Mouse (Mus musculus) layer of hippocampus, adult 8-10 months (tissue): Measurements from ENCODE around the gene Zeb2. TPM values are rescaled to one million over a fixed set of nuclear protein-coding genes. Genes with fewer than 3 reads are reported as not detected.

ENCODE experiments used
- DNase-seq, 2 experiments: peaks; one replicate each; pipeline ENCODE4 v3.0.0; 2022; ENCODE audit warnings: low spot score in 2 of 2
- total RNA-seq, 4 experiments: library from RNA; stranded (reverse); gene quantifications; 2 replicates each; pipeline ENCODE4 v1.2.4; 2022

Gene Zeb2
- total RNA-seq, 4 experiments from 2014 or later: 346 to 374 (median 360) TPM

GRCm38 (mm10) chr2:45012676-45013075 is 104.5 kb downstream of the Zeb2 start:
- DNase-seq: no peak

DNA sequence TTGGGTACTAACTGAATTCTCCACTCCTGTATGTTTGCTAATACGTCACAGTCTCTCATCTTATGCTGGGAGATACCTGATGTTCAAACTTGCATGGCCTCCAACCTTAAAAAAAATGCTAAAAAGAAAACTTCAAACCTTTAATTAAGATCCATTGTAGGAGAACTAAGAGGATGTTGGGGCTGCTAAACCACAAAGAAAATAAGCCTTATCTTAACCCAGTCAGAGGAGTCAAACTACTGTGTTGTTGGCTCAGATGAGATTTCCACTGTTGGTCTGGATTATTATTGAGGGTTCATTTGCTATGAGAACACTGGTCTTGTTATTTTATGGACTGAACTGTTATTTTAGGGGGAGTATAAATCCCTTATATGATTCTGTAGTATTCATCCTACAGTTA is 106.5 kb downstream of the Zeb2 start:
- no peak for DNase-seq

DNA sequence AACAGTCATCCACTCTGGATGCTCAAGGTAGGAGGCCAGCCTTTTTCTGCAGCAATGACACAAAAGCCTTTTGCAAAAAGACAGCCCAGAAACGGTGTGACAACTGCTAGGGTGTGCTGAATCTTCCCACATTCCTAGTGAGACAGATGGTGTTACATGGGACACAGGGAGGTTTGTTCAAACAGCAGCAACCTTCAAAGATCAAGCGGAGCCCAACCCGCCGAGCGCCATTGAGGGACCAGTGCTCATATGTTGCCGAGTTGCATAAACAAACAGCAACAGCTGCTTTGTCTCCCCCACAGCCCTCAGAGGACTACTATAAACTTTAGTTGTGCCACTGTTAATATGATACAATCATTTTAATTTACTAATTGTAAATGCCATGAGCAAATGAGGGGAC is 117.3 kb downstream of the Zeb2 start:
- peak; percentile 67 to 74 for DNase-seq

- no peak for DNase-seq
These were observed 118.5 kb downstream of the Zeb2 start for GRCm38 (mm10) chr2:44998710-44999109.

GRCm38 (mm10) chr2:44981646-44982045 is 135.5 kb downstream of the Zeb2 start:
- DNase-seq: no peak

GRCm38 (mm10) chr2:44979042-44979721 is 138.0 kb downstream of the Zeb2 start:
- peak in 1 of 2 experiments; percentile 70 for DNase-seq

DNA sequence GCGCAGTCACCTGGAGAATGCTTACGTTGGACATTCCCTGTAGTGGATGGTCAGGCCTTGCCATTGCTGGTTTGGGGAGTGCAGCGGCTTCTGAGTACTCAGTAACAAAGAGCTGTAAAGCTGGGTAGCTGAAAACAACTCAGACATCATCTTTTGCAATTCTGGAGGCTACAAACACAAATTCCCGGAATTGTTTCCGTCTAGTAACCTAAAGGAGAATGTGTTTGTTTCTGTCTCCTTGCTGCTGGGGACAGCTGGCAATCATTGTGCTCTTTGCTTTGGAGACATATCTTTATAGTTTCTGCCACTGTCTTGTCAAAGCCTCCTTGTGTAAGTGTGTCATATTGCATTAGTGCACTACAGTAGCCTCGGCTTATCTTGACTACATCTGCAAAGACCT is 139.2 kb downstream of the Zeb2 start:
- DNase-seq: no peak

DNA sequence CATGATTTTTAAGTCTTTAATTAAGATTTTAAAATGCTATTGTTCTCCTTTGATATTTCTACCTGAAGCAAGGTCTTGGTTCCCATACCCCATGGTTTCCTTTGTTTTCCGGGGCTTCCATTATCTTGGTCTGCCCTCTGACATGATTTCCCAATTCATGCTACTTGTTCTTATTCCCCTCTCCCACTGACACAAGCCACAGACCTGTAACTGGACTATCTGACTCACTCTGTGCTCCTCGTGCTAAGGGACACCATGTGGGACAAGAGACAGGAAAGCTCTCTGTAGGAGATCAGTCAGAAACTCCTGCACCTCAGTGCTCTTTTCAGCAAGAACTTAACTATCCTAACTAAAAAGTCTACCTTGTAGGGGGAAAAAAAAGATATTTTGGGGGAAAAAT is 139.6 kb downstream of the Zeb2 start:
- no peak for DNase-seq

DNA sequence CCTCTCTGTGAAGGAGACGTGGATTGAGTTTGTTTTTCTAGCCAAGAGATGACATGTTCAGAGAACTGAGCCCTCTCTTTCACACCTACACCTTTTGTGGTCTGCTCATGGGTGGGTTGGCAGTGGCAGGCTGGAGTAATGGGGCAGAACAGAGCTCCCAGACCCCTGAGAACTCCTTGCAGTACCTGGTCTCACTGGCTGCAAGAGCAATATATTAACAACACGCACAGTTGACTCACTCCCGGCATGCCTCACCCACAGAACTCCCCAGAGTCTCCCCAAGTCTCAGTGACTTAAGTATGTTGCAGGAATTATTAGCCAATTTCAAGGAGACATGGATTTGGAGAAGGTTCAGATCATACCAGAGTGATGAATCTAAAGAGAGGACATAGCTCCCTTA is 140.1 kb downstream of the Zeb2 start:
- DNase-seq: no peak

GRCm38 (mm10) chr2:44976484-44976883 is 140.7 kb downstream of the Zeb2 start:
- DNase-seq: no peak

DNA sequence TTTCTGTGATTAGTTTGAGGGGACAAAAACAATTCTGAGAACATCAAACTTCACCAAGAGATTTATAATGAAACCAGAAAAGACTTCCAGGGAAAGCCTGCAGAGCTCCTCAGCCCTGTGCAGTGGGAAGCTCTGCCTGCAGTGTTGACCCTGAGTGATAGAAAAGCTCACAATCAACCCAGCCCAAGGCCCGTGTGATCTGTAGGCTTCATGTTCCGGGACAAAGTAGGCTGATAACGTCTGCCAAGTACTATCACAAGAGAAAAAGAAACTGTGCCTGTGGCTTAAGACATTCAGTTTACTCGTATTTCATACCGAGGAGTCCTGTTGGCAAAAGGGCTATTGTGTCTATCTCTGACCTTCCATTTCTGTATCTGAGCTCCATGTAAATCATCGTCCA is 143.4 kb downstream of the Zeb2 start:
- DNase-seq: no peak

DNA sequence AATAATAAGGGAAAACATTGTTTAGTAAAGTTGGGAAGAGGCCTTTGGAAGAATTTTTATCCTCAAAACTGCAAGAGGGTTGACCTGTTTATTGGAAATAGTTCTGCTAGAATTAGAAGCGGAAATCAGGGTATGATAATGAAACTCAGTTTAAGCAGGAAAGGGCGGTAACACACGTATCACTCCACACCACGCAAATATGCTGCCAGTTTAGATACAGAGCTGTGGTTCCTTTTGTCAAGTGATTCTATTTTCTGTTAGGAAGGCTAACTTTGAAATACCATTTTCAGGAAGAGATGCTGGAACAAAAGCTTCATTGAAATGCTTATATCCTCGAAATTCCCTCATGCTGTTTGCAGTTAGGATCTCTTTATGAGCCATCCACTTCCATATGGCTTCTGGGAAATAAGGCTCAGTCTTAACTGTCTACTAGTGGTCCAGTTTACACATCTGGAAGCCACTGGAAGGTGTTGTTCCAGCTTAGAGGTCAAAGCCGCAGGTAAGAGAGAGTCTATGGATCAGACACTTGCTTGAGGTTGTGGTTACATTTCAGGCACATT is 147.0 kb downstream of the Zeb2 start:
- DNase-seq: no peak

DNA sequence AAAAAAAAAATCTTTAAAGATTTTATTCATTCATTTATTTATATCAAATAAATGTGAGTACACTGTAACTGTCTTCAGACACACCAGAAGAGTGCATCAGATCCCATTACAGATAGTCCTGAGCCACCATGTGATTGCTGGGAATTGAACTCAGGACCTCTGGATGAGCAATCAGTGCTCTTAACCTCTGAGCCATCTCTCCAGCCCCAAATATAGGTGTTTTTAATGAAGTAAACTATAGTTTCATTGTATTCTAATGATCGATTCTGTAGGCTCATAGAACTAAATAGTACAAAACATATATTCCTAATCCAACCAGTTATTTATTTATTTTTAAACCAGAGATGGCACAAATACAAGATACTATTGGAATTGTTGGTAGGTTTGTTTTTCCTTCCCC is 147.6 kb downstream of the Zeb2 start:
- DNase-seq: no peak

- no peak for DNase-seq
These were observed 148.0 kb downstream of the Zeb2 start for GRCm38 (mm10) chr2:44969226-44969625.

GRCm38 (mm10) chr2:44965834-44966555 is 151.2 kb downstream of the Zeb2 start:
- DNase-seq: no peak

- no peak for DNase-seq
These were observed 154.6 kb downstream of the Zeb2 start for GRCm38 (mm10) chr2:44962620-44963019.

DNA sequence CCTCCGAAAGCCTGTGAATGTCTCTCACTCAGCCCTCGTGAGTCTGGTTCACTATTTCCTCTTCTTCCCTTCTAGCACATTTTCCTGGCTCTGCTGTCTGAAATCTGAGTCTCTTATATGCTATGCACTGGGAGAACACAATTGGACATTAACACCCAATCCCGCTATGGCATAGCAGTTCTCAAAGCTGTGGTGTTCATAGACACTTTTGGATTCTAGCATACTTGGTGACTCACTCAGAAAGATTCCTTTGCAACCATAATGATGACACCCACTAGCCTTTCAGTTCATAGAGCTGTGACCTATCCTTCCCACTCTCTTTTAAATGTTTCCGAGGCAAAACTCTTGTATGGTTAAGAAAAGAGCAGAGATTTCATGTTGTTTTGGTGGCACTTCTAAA is 156.0 kb downstream of the Zeb2 start:
- no peak for DNase-seq

GRCm38 (mm10) chr2:44960561-44960960 is 156.6 kb downstream of the Zeb2 start:
- no peak for DNase-seq

DNA sequence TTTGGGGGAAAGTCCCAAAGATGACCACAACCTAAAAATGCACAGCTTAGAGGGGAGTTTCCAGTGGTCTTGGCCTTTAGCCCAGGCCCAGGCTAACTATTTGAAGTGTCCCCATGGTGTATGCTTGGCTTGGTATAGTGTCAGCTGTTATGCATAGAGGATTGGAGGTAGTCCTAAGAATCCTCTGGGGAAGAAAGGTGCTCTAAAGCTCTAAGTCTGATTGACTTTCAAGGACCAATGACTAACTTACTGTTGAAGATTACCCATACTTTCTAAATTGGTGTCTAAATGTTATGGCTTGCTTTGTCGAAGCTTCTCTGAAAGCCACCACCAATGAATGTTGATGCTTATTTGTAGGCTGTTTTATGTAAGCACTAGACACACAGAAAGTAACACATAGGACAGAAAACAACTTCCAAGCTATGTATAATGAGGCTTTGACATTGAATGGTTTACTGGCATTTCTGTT is 159.8 kb downstream of the Zeb2 start:
- DNase-seq: no peak

DNA sequence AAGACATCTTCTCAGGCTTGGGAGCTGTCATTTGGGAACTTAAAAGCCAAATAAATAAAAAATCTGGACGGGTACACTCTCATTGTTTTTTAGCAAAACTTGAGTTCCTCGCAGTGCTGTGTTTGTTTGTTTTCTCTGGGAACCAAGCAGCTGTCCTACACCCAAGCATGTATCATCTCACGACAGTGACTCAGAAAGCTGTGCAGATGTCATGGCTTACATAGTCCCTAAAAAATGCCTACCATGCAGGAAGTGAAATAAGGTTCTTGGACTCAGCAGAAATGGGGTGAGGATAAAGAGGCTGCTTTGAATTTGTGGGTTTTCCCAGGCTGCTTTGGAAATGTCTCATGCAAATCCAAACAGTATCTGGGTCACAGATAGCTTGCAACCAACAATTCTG is 161.0 kb downstream of the Zeb2 start:
- DNase-seq: no peak

DNA sequence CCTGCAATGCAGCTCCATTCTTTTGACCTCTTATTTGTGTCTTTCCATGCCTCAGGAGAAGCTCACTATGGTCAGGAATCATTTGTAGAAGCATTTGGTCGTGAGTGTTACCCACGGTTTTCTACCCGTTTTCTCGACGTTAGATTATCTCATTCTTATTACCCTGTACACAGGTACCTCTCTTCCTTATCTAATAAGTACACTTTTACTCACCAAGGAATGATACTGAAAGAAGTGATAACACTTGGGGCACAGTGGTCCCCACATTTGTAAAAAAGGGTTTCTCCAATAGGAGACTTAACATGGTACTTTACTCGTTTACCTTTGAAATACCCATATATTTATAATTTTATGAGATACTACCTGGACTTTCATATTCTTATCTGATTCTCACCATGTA is 161.7 kb downstream of the Zeb2 start:
- no peak for DNase-seq

DNA sequence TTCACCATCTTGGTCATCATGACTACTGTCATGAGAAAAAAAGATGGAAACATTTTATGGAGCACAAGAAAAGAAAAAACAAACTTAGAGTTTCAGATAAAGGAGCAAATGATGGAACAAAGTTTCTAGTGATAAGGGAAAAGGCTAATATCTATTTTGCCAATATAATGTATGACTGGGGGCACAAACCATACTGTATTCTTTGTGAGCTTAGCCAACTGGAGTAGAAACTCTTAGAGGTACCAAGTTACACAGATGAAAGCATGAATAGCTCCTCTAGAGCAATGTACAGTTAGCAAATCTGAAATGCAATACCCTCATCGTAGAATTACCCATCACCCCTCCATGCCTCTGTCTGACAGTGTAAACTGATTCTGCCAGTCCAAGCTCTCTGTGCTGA is 163.0 kb downstream of the Zeb2 start:
- DNase-seq: no peak
